Mouse (Mus musculus) stomach, embryonic 14.5 days (tissue): ENCODE data around the gene Capn10. TPM values are rescaled to one million over a fixed set of nuclear protein-coding genes. Genes with fewer than 3 reads are reported as not detected.
A peak's percentile ranks its signal among the peaks of the same experiment; 100 is the strongest.

ENCODE experiments used
- ATAC-seq: fragments of 200-750 bp; cut with Nextera tagmentation; 2 replicates; pipeline ENCODE4 v1.8.0; 2017; ENCODE audit warnings: low read depth, moderate TSS enrichment; ENCODE audit not compliant: insufficient number of reproducible peaks, insufficient read depth, low FRiP score
- H3K27ac ChIP-seq: fragments of 300-500 bp; sonication (generic); 2 replicates; pipeline ENCODE4 v1.5.1; 2014; ENCODE audit warnings: mild to moderate bottlenecking, low read length, moderate library complexity, mixed read lengths
- H3K27me3 ChIP-seq: fragments of 300-500 bp; sonication (generic); 2 replicates; pipeline ENCODE4 v1.6.1; 2014; ENCODE audit warnings: low read length, control low read depth, mixed read lengths; ENCODE audit not compliant: control insufficient read depth, insufficient read depth
- H3K36me3 ChIP-seq: fragments of 300-500 bp; sonication (generic); 2 replicates; pipeline ENCODE4 v1.6.1; 2014; ENCODE audit warnings: mild to moderate bottlenecking, control low read depth, low read length, moderate library complexity, mixed read lengths; ENCODE audit not compliant: control insufficient read depth, insufficient read depth
- H3K4me1 ChIP-seq: fragments of 300-500 bp; sonication (generic); 2 replicates; pipeline ENCODE4 v1.6.1; 2014; ENCODE audit warnings: low read length, control low read depth, mixed read lengths; ENCODE audit not compliant: control insufficient read depth, insufficient read depth
- H3K4me2 ChIP-seq: fragments of 300-500 bp; sonication (generic); replicated peaks from 2 replicates; pipeline ENCODE4 v1.6.1; 2014; ENCODE audit warnings: low read depth, low read length, control low read depth
- H3K4me3 ChIP-seq: fragments of 300-500 bp; sonication (generic); 2 replicates; pipeline ENCODE4 v1.5.1; 2014; ENCODE audit warnings: low read depth, low read length, control low read depth
- H3K9ac ChIP-seq: fragments of 300-500 bp; sonication (generic); replicated peaks from 2 replicates; pipeline ENCODE4 v1.6.1; 2014; ENCODE audit warnings: low read depth, mild to moderate bottlenecking, control low read depth, low read length, moderate library complexity, mixed read lengths
- H3K9me3 ChIP-seq: fragments of 300-500 bp; sonication (generic); 2 replicates; pipeline ENCODE4 v1.6.1; 2016; ENCODE audit warnings: low read depth, low read length, control low read depth; ENCODE audit not compliant: control insufficient read depth
- WGBS: fragments of 180-500 bp; shearing (Covaris S2); extraction: QIAGEN DNeasy Blood & Tissue Kit; methylation state at CpG from one replicate; pipeline ENCODE4 v1.1.7; 2014; 5-methylcytosine and 5-hydroxymethylcytosine counted together
- polyA plus RNA-seq: library from polyadenylated mRNA; unstranded; fragments of >200 nt; fragmentation: Nextera tagmentation; extraction: Ambion mirVana; gene quantifications from 2 replicates; pipeline ENCODE4 v1.2.1, GENCODE M21; 2014

Gene Capn10
- polyA plus RNA-seq, 1 experiment from 2014 or later, result 28.3 TPM

GRCm38 (mm10) chr1:92972854-92973253, 38.7 kb downstream of the Capn10 start:
- Histone ChIP-seq H3K4me2 (no peak overlapping the region), H3K9me3 (no peaks in the 10 kb centered on the region), H3K36me3 (no peaks in the 10 kb centered on the region), H3K9ac (no peak overlapping the region), H3K27ac (no peak overlapping the region), H3K4me3 (no peak overlapping the region), H3K4me1 (peaks cover 5% of the 10 kb centered on the region; the same call in 1 of the 2 replicates), H3K27me3 (no peaks in the 10 kb centered on the region)
- ATAC-seq, result no peak
- WGBS, result 33% methylated on average over 1 of the region's 1 CpGs

DNA sequence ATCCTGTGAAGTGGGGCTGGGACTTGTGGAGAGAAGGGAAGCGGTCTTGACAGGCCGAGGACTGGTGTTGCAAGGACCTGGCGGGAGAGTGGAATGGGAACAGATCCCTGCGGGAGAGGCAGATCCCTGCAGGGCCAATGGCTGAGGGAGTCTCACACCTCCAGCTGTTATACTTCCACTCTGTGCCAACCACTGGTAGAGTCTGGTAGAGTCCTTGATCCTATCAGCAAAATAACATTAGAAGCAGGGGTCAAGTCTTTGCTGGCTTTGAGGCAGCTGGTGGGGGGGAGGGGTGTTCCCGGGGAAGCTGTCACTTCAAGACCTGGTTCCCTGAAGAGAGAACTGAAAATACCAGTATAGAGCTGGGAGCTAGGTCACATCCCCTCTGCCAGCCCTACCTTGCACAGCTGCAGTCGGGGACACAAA, 42.0 kb downstream of the Capn10 start:
- no peaks in the 10 kb centered on the region for H3K36me3 ChIP-seq
- no peak overlapping the region for H3K9ac ChIP-seq
- H3K9me3 ChIP-seq, result no peaks in the 10 kb centered on the region
- H3K4me1 ChIP-seq, result peaks cover 15% of the 10 kb centered on the region
- H3K27ac ChIP-seq, result peak overlapping the region; percentile 27
- H3K4me3 ChIP-seq, result no peak overlapping the region
- ATAC-seq, result peak; percentile 44
- H3K27me3 ChIP-seq, result no peaks in the 10 kb centered on the region
- H3K4me2 ChIP-seq, result no peak overlapping the region
- 30% methylated on average over 6 of the region's 6 CpGs for WGBS

DNA sequence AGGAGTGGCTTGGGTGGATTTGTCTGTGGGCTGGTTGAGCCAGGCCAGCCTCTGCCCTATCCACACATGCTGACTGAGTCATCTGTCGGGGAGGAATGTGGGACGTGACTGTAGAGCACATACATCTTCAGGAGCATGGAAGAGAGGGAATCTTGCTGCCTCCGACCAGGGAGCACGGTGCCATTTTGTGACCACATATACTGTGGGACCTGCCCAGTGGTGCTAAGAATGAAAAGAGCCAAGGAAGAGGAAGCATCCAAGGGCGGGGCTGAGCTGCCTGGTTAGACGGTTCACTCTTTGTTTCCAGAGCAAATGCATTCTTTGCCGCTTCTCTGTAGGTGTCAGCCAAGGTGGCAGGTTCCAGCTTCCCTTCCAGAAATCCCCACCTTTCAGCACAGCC, 44.5 kb downstream of the Capn10 start:
- Histone ChIP-seq H3K4me1 (peaks cover 15% of the 10 kb centered on the region), H3K27ac (no peak overlapping the region), H3K9me3 (no peaks in the 10 kb centered on the region), H3K9ac (no peak overlapping the region), H3K36me3 (no peaks in the 10 kb centered on the region), H3K4me2 (no peak overlapping the region), H3K4me3 (no peak overlapping the region), H3K27me3 (no peaks in the 10 kb centered on the region)
- no peak for ATAC-seq
- WGBS, result 23% methylated on average over 7 of the region's 7 CpGs

- H3K4me3 ChIP-seq, result no peak overlapping the region
- 16% methylated on average over 11 of the region's 11 CpGs for WGBS
These were observed 45.0 kb downstream of the Capn10 start for GRCm38 (mm10) chr1:92979073-92979602.

GRCm38 (mm10) chr1:92981056-92981845, 47.1 kb downstream of the Capn10 start:
- no peaks in the 10 kb centered on the region for H3K36me3 ChIP-seq
- H3K9ac ChIP-seq, result no peak overlapping the region
- no peak for ATAC-seq
- no peak overlapping the region for H3K4me2 ChIP-seq
- peaks cover 15% of the 10 kb centered on the region for H3K4me1 ChIP-seq
- H3K27ac ChIP-seq, result no peak overlapping the region
- no peaks in the 10 kb centered on the region for H3K27me3 ChIP-seq
- no peaks in the 10 kb centered on the region for H3K9me3 ChIP-seq
- 80% methylated on average over 7 of the region's 7 CpGs for WGBS
- H3K4me3 ChIP-seq, result no peak overlapping the region

More at GRCm38 (mm10) chr1:92979073-92979602, 45.0 kb downstream of the Capn10 start:
- Histone ChIP-seq H3K4me2 (no peak overlapping the region), H3K27ac (no peak overlapping the region), H3K9me3 (no peaks in the 10 kb centered on the region), H3K9ac (no peak overlapping the region), H3K36me3 (no peaks in the 10 kb centered on the region), H3K4me1 (peaks cover 15% of the 10 kb centered on the region), H3K27me3 (no peaks in the 10 kb centered on the region)
- ATAC-seq, result peak; percentile 50

GRCm38 (mm10) chr1:92982931-92983605, 48.9 kb downstream of the Capn10 start:
- H3K4me2 ChIP-seq, result no peak overlapping the region
- whole genome bisulfite sequencing, result 93% methylated on average over 17 of the region's 17 CpGs

DNA sequence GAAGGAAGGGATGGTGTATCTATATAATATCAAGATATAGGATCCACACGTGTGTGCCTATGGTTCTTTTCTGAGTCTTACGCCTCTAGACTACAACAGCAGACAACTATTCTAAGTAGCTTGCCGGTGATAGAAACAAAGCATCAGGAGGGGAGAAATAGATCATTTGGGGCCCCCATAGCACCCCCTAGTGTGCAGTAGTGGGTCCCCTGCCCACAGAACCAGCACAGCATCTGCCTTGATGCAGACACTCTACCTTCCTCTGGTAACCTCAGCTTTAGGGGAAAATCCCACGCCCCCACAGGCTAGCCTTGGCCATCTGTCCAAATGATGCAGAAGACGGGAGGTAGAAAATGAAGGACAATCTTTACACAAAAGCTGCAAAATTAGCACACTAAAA, 50.8 kb downstream of the Capn10 start:
- no peak for ATAC-seq
- WGBS, result 86% methylated on average over 5 of the region's 5 CpGs
- no peak overlapping the region for H3K9ac ChIP-seq
- no peaks in the 10 kb centered on the region; the same call in 1 of the 2 replicates for H3K4me1 ChIP-seq
- H3K27me3 ChIP-seq, result no peaks in the 10 kb centered on the region
- H3K4me3 ChIP-seq, result no peak overlapping the region
- no peak overlapping the region for H3K4me2 ChIP-seq
- H3K36me3 ChIP-seq, result no peaks in the 10 kb centered on the region
- no peak overlapping the region for H3K27ac ChIP-seq
- no peaks in the 10 kb centered on the region for H3K9me3 ChIP-seq

More at GRCm38 (mm10) chr1:92982931-92983605, 48.9 kb downstream of the Capn10 start:
- no peak for ATAC-seq
- Histone ChIP-seq H3K4me1 (peaks cover 10% of the 10 kb centered on the region; the same call in 1 of the 2 replicates), H3K27ac (no peak overlapping the region), H3K4me3 (no peak overlapping the region), H3K27me3 (no peaks in the 10 kb centered on the region), H3K36me3 (no peaks in the 10 kb centered on the region), H3K9me3 (no peaks in the 10 kb centered on the region), H3K9ac (no peak overlapping the region)

GRCm38 (mm10) chr1:92988894-92989293, 54.7 kb downstream of the Capn10 start:
- no peak overlapping the region for H3K27ac ChIP-seq
- no peak overlapping the region for H3K4me3 ChIP-seq
- no peak for ATAC-seq
- no peak overlapping the region for H3K4me2 ChIP-seq
- no peaks in the 10 kb centered on the region for H3K4me1 ChIP-seq
- 45% methylated on average over 4 of the region's 4 CpGs for WGBS
- H3K27me3 ChIP-seq, result no peaks in the 10 kb centered on the region
- H3K9me3 ChIP-seq, result no peaks in the 10 kb centered on the region
- no peak overlapping the region for H3K9ac ChIP-seq
- no peaks in the 10 kb centered on the region for H3K36me3 ChIP-seq
